Mouse (Mus musculus) Muller cell, postnatal 12 days (primary cell): ENCODE data around the gene Dtx3.
A peak's percentile ranks its signal among the peaks of the same experiment; 100 is the strongest.
"Not testable (repeated sequence)": the region's sequence is repeated elsewhere in the genome, so short reads cannot be mapped to it uniquely, and the experiment has no call there.

ENCODE experiments used
- DNase-seq: peaks from one replicate; pipeline ENCODE4 v3.0.0-alpha.2; 2015; ENCODE audit errors: inconsistent ontology term

Dtx3 gene

GRCm38 (mm10) chr10:127204589-127204988 is 9.1 kb upstream of the Dtx3 start:
- DNase-seq = no peak

GRCm38 (mm10) chr10:127203106-127203505 is 7.6 kb upstream of the Dtx3 start:
- DNase-seq = no peak

GRCm38 (mm10) chr10:127200279-127200678 is 4.8 kb upstream of the Dtx3 start:
- no peak for DNase-seq

GRCm38 (mm10) chr10:127199474-127199873 is 3.9 kb upstream of the Dtx3 start:
- no peak for DNase-seq

- no peak for DNase-seq
These were observed 3.5 kb upstream of the Dtx3 start for GRCm38 (mm10) chr10:127199068-127199467.

GRCm38 (mm10) chr10:127198492-127198891 is 3.0 kb upstream of the Dtx3 start:
- DNase-seq = no peak

- DNase-seq = no peak
These were observed 2.1 kb upstream of the Dtx3 start for GRCm38 (mm10) chr10:127197505-127198110.

- DNase-seq = no peak
These were observed 1.6 kb upstream of the Dtx3 start for GRCm38 (mm10) chr10:127197104-127197503.

GRCm38 (mm10) chr10:127196392-127196791 is 864 bp upstream of the Dtx3 start:
- peak; percentile 86 for DNase-seq

- peak; percentile 82 for DNase-seq
These were observed 850 bp downstream of the Dtx3 start for GRCm38 (mm10) chr10:127194428-127195327.

GRCm38 (mm10) chr10:127193011-127193410 is 2.5 kb downstream of the Dtx3 start:
- no peak for DNase-seq

- not testable (repeated sequence) for DNase-seq
These were observed 3.5 kb downstream of the Dtx3 start for GRCm38 (mm10) chr10:127192057-127192328.

GRCm38 (mm10) chr10:127191191-127192056 is 4.1 kb downstream of the Dtx3 start:
- no peak for DNase-seq

- no peak for DNase-seq
These were observed 4.9 kb downstream of the Dtx3 start for GRCm38 (mm10) chr10:127190398-127191190.

- peak; percentile 61 for DNase-seq
These were observed 5.7 kb downstream of the Dtx3 start, which contains the start of gene Arhgef25 for GRCm38 (mm10) chr10:127189651-127190381. TSS of gene Arhgef25 (minus strand) at chr10:127190083.

GRCm38 (mm10) chr10:127189116-127189650 is 6.3 kb downstream of the Dtx3 start:
- no peak for DNase-seq

GRCm38 (mm10) chr10:127188465-127189115 is 6.9 kb downstream of the Dtx3 start:
- peak; percentile 82 for DNase-seq

GRCm38 (mm10) chr10:127188079-127188453 is 7.5 kb downstream of the Dtx3 start:
- no peak for DNase-seq

- DNase-seq = no peak
These were observed 8.0 kb downstream of the Dtx3 start for GRCm38 (mm10) chr10:127187371-127188078.
